Mouse (Mus musculus) midbrain, embryonic 13.5 days (tissue): Measurements from ENCODE around the gene Gm8180. TPM values are rescaled to one million over a fixed set of nuclear protein-coding genes. Genes with fewer than 3 reads are reported as not detected.

ENCODE experiments used
- polyA plus RNA-seq: library from polyadenylated mRNA; unstranded; fragments of >200 nt; fragmentation: Nextera tagmentation; extraction: Ambion mirVana; gene quantifications from 2 replicates; pipeline ENCODE4 v1.2.1, GENCODE M21; 2015

The Gm8180 gene
- polyA plus RNA-seq, 1 experiment from 2014 or later, result not detected

Other genes with a start within 250 kb of the Gm8180 start
- gene Gm5799, start 241.2 kb downstream of the Gm8180 start, polyA plus RNA-seq, result not detected in 2 replicates
- not detected in 2 replicates for gene Gm17654, start 205.6 kb downstream of the Gm8180 start, polyA plus RNA-seq
- gene Gm10375, start 176.7 kb downstream of the Gm8180 start, polyA plus RNA-seq, result not detected in 2 replicates
- not detected in 2 replicates for gene Gm8165, start 107.5 kb downstream of the Gm8180 start, polyA plus RNA-seq
- gene Gm7324, start 86.9 kb downstream of the Gm8180 start, polyA plus RNA-seq, result 1.3 and 1.5 TPM in 2 replicates
- gene Gm16506, start 57.3 kb downstream of the Gm8180 start, polyA plus RNA-seq, result not detected in 2 replicates
- not detected in 2 replicates for gene Gm6526, start 36.9 kb downstream of the Gm8180 start, polyA plus RNA-seq
- not detected in 2 replicates for gene Ear1, start 90.8 kb upstream of the Gm8180 start, polyA plus RNA-seq
- not detected in 2 replicates for gene Ear10, start 138.8 kb upstream of the Gm8180 start, polyA plus RNA-seq
- 4.5 and 4.9 TPM in 2 replicates for gene Gm8113, start 140.6 kb upstream of the Gm8180 start, polyA plus RNA-seq
- gene Ang5, start 172.3 kb upstream of the Gm8180 start, polyA plus RNA-seq, result not detected in 2 replicates
- gene Ang6, start 217.5 kb upstream of the Gm8180 start, polyA plus RNA-seq, result not detected in 2 replicates